In genomic region chr2:28525219-28525942, GRCm38 (mm10) we compare ENCODE assay signal across 9 mouse cellular contexts. TPM values are rescaled to one million over a fixed set of nuclear protein-coding genes. Genes with fewer than 3 reads are reported as not detected.
DNase-seq lines count a peak whose midpoint lies in the region; ATAC-seq and TF ChIP-seq lines count a peak whose summit lies in the region.
"Had no signal": no experiment of that assay in that cellular context is flagged by ENCODE, and none has a peak within 500 bp of the region (broad histone marks: within the 10 kb centered on the region; RNA-seq: fewer than 3 reads in every experiment).

No protein-coding gene starts in this region.

- TF ChIP-seq CTCF in left cerebral cortex, adult 2 months (IDR thresholded peaks at IDR 0.05): no peak

- peaks cover 5% of the 10 kb centered on the region; the same call in 1 of the 2 replicates for H3K36me3 ChIP-seq in forebrain, embryonic 15.5 days
- 0 out of 2 replicates have a peak, but pooled peaks cover 5% of the 10 kb centered on the region for H3K36me3 ChIP-seq in hindbrain, embryonic 10.5 days
- H3K36me3 ChIP-seq in limb, embryonic 10.5 days: peaks cover 12% of the 10 kb centered on the region

- peak overlapping the region; percentile 85 for H3K27ac ChIP-seq in left cerebral cortex, adult 2 months
- H3K27ac ChIP-seq in brown adipose tissue, adult 24 weeks (replicated peaks; ENCODE audit: low read depth, low read length): peak overlapping the region; percentile 90
- H3K27ac ChIP-seq in forebrain, embryonic 15.5 days (replicated peaks): peak overlapping the region; percentile 81
- H3K27ac ChIP-seq in hindbrain, embryonic 10.5 days: peak overlapping the region; percentile 88
- peak overlapping the region; percentile 80 for H3K27ac ChIP-seq in limb, embryonic 10.5 days

- 16% methylated on average over 11 of the region's 11 CpGs for WGBS in forebrain, embryonic 15.5 days
- WGBS in hindbrain, embryonic 10.5 days: 14% methylated on average over 11 of the region's 11 CpGs
- WGBS in limb, embryonic 10.5 days: 12% methylated on average over 11 of the region's 11 CpGs

- H3K4me1 ChIP-seq in brown adipose tissue, adult 24 weeks (ENCODE audit: control insufficient read depth, insufficient read depth, insufficient read length, low read length): peaks cover 50% of the 10 kb centered on the region
- H3K4me1 ChIP-seq in forebrain, embryonic 15.5 days: peaks cover 88% of the 10 kb centered on the region
- H3K4me1 ChIP-seq in hindbrain, embryonic 10.5 days (replicated peaks): peaks cover 86% of the 10 kb centered on the region
- peaks cover 67% of the 10 kb centered on the region for H3K4me1 ChIP-seq in limb, embryonic 10.5 days

- no peak overlapping the region for H3K4me3 ChIP-seq in left cerebral cortex, adult 2 months
- H3K4me3 ChIP-seq in brown adipose tissue, adult 24 weeks (ENCODE audit: insufficient read depth, low read depth, low read length): no peak overlapping the region
- no peak overlapping the region for H3K4me3 ChIP-seq in forebrain, embryonic 15.5 days
- peak overlapping the region; percentile 27 for H3K4me3 ChIP-seq in hindbrain, embryonic 10.5 days
- H3K4me3 ChIP-seq in limb, embryonic 10.5 days: peak overlapping the region; percentile 6; the same call in 1 of the 2 replicates

- DNase-seq in left cerebral cortex, adult 2 months (ENCODE audit: extremely low spot score in 1 of 2, low spot score in 2 of 2): peak; percentile 28 to 58
- DNase-seq in left cerebral cortex, adult 9 months (ENCODE audit: low spot score in 2 of 2): no peak
- peak; percentile 79 for DNase-seq in hindbrain, embryonic 10.5 days (ENCODE audit: low spot score)
- peak; percentile 56 for DNase-seq in limb, embryonic 10.5 days (ENCODE audit: low spot score)
- DNase-seq in urinary bladder, postnatal 25 days (ENCODE audit: low spot score): peak; percentile 56

- no peaks in the 10 kb centered on the region for H3K9me3 ChIP-seq in forebrain, embryonic 15.5 days
- no peaks in the 10 kb centered on the region for H3K9me3 ChIP-seq in hindbrain, embryonic 10.5 days
- no peaks in the 10 kb centered on the region for H3K9me3 ChIP-seq in limb, embryonic 10.5 days (replicated peaks)

- peak; percentile 36 for ATAC-seq in forebrain, embryonic 15.5 days (replicated peaks)
- ATAC-seq in megakaryocyte-erythroid progenitor cell, adult 5-6 weeks (replicated peaks; ENCODE audit: low FRiP score, low TSS enrichment, poor library complexity, severe bottlenecking): peak; percentile 58

- no peak overlapping the region; the same call in 1 of the 2 replicates for H3K4me2 ChIP-seq in forebrain, embryonic 15.5 days (replicated peaks)

- no peaks in the 10 kb centered on the region for H3K27me3 ChIP-seq in forebrain, embryonic 15.5 days
- H3K27me3 ChIP-seq in hindbrain, embryonic 10.5 days (ENCODE audit: insufficient read depth, poor library complexity, severe bottlenecking): no peaks in the 10 kb centered on the region
- H3K27me3 ChIP-seq in limb, embryonic 10.5 days (ENCODE audit: low read depth, poor library complexity, severe bottlenecking): no peaks in the 10 kb centered on the region

- intact Hi-C loops in left cerebral cortex, adult 2 months (cut with DNase I): no loop called here

- no peak overlapping the region for H3K9ac ChIP-seq in forebrain, embryonic 15.5 days (replicated peaks)

RNA-seq across cellular contexts. Expression of gene Ralgds, which starts 12.5 kb away (rescaled TPM):
- total RNA-seq in left cerebral cortex, adult 2 months (2021): 10 to 100 TPM; 81.1 to 92.6 TPM
- polyA plus RNA-seq in brown adipose tissue, adult 24 weeks (2012; ENCODE audit: insufficient read depth, insufficient read length, missing spikeins): 5.7 and 6.1 TPM in 2 replicates
- 84.6 and 87.8 TPM in 2 replicates for polyA plus RNA-seq in forebrain, embryonic 15.5 days (2015; fragmentation: Nextera tagmentation; extraction: Ambion mirVana)
- polyA plus RNA-seq in hindbrain, embryonic 10.5 days (2016; fragmentation: Nextera tagmentation; extraction: Ambion mirVana): 48.5 and 67.5 TPM in 2 replicates
- polyA plus RNA-seq in limb, embryonic 10.5 days (2016; fragmentation: Nextera tagmentation; extraction: Ambion mirVana): 46.7 and 58.9 TPM in 2 replicates
- total RNA-seq in megakaryocyte-erythroid progenitor cell, adult 5-6 weeks (2014; fragmentation: Nextera tagmentation): 1.7 and 5.5 TPM in 2 replicates
- total RNA-seq in megakaryocyte-erythroid progenitor cell, adult 5-6 weeks (2017): 0.56 and 0.88 TPM in 2 replicates

RNA-seq across cellular contexts. Expression of gene Gm10134, which starts 19.5 kb away (rescaled TPM):
- total RNA-seq in left cerebral cortex, adult 2 months (2021): 1 to 10 TPM in 1 of 2 experiments, not detected in 1; 1.9 TPM
- not detected in 2 replicates for polyA plus RNA-seq in brown adipose tissue, adult 24 weeks (2012; ENCODE audit: insufficient read depth, insufficient read length, missing spikeins)
- 0.60 and 0.92 TPM in 2 replicates for polyA plus RNA-seq in forebrain, embryonic 15.5 days (2015; fragmentation: Nextera tagmentation; extraction: Ambion mirVana)
- polyA plus RNA-seq in hindbrain, embryonic 10.5 days (2016; fragmentation: Nextera tagmentation; extraction: Ambion mirVana): 0.70 TPM in 1 of 2 replicates, not detected in the other
- not detected in 2 replicates for polyA plus RNA-seq in limb, embryonic 10.5 days (2016; fragmentation: Nextera tagmentation; extraction: Ambion mirVana)
- total RNA-seq in megakaryocyte-erythroid progenitor cell, adult 5-6 weeks (2014; fragmentation: Nextera tagmentation): not detected in 2 replicates
- total RNA-seq in megakaryocyte-erythroid progenitor cell, adult 5-6 weeks (2017): not detected in 2 replicates

RNA-seq across cellular contexts. Expression of gene Gbgt1, which starts 28.7 kb away (rescaled TPM):
- total RNA-seq in left cerebral cortex, adult 2 months (2021): 1 to 10 TPM; 1.8 to 2.9 TPM
- polyA plus RNA-seq in brown adipose tissue, adult 24 weeks (2012; ENCODE audit: insufficient read depth, insufficient read length, missing spikeins): not detected in 2 replicates
- 0.50 and 0.68 TPM in 2 replicates for polyA plus RNA-seq in forebrain, embryonic 15.5 days (2015; fragmentation: Nextera tagmentation; extraction: Ambion mirVana)
- polyA plus RNA-seq in hindbrain, embryonic 10.5 days (2016; fragmentation: Nextera tagmentation; extraction: Ambion mirVana): 0.14 TPM in 1 of 2 replicates, not detected in the other
- not detected in 2 replicates for polyA plus RNA-seq in limb, embryonic 10.5 days (2016; fragmentation: Nextera tagmentation; extraction: Ambion mirVana)
- total RNA-seq in megakaryocyte-erythroid progenitor cell, adult 5-6 weeks (2014; fragmentation: Nextera tagmentation): not detected in 2 replicates
- not detected in 2 replicates for total RNA-seq in megakaryocyte-erythroid progenitor cell, adult 5-6 weeks (2017)

RNA-seq across cellular contexts. Expression of gene Cel, which starts 37.8 kb away (rescaled TPM):
- not detected for total RNA-seq in left cerebral cortex, adult 2 months (2021)
- not detected in 2 replicates for polyA plus RNA-seq in brown adipose tissue, adult 24 weeks (2012; ENCODE audit: insufficient read depth, insufficient read length, missing spikeins)
- 0.10 TPM in 1 of 2 replicates, not detected in the other for polyA plus RNA-seq in forebrain, embryonic 15.5 days (2015; fragmentation: Nextera tagmentation; extraction: Ambion mirVana)
- polyA plus RNA-seq in hindbrain, embryonic 10.5 days (2016; fragmentation: Nextera tagmentation; extraction: Ambion mirVana): not detected in 2 replicates
- polyA plus RNA-seq in limb, embryonic 10.5 days (2016; fragmentation: Nextera tagmentation; extraction: Ambion mirVana): not detected in 2 replicates
- total RNA-seq in megakaryocyte-erythroid progenitor cell, adult 5-6 weeks (2014; fragmentation: Nextera tagmentation): not detected in 2 replicates
- total RNA-seq in megakaryocyte-erythroid progenitor cell, adult 5-6 weeks (2017): not detected in 2 replicates
- total RNA-seq: left cerebral cortex, postnatal 25 days had no signal

RNA-seq across cellular contexts. Expression of gene Mrps2, which starts 57.5 kb away (rescaled TPM):
- total RNA-seq in left cerebral cortex, adult 2 months (2021): 10 to 100 TPM; 36.1 to 36.8 TPM
- 71.5 and 85.2 TPM in 2 replicates for polyA plus RNA-seq in brown adipose tissue, adult 24 weeks (2012; ENCODE audit: insufficient read depth, insufficient read length, missing spikeins)
- 49.5 and 49.6 TPM in 2 replicates for polyA plus RNA-seq in forebrain, embryonic 15.5 days (2015; fragmentation: Nextera tagmentation; extraction: Ambion mirVana)
- polyA plus RNA-seq in hindbrain, embryonic 10.5 days (2016; fragmentation: Nextera tagmentation; extraction: Ambion mirVana): 61.7 and 63.1 TPM in 2 replicates
- polyA plus RNA-seq in limb, embryonic 10.5 days (2016; fragmentation: Nextera tagmentation; extraction: Ambion mirVana): 70.3 and 75.9 TPM in 2 replicates
- total RNA-seq in megakaryocyte-erythroid progenitor cell, adult 5-6 weeks (2014; fragmentation: Nextera tagmentation): 48.2 and 49.4 TPM in 2 replicates
- total RNA-seq in megakaryocyte-erythroid progenitor cell, adult 5-6 weeks (2017): 35.3 and 37.8 TPM in 2 replicates

Comparison
In these comparisons a context has a peak if more than half of its experiments do, and no peak if none do; other contexts are left out.
1. DNase-seq: peak in left cerebral cortex, adult 2 months (2 of 2), hindbrain, embryonic 10.5 days (single experiment), limb, embryonic 10.5 days (single experiment) and urinary bladder, postnatal 25 days (single experiment); none in left cerebral cortex, adult 9 months (0 of 2).
2. H3K4me3 ChIP-seq: peak in hindbrain, embryonic 10.5 days (single experiment) and limb, embryonic 10.5 days (single experiment); none in left cerebral cortex, adult 2 months (single experiment), brown adipose tissue, adult 24 weeks (single experiment) and forebrain, embryonic 15.5 days (single experiment).
3. Peak in every context shown above with its lines, with median percentiles within 50 percentile points of each other: H3K27ac ChIP-seq.